ENCODE assay signal across 24 mouse cellular contexts in genomic region chr17:63295471-63295870, GRCm38 (mm10).
DNase-seq lines count a peak whose midpoint lies in the region; ATAC-seq lines count a peak whose summit lies in the region.
"Had no signal": no experiment of that assay in that cellular context is flagged by ENCODE, and none has a peak within 500 bp of the region (broad histone marks: within the 10 kb centered on the region; RNA-seq: fewer than 3 reads in every experiment).

No protein-coding gene starts in this region.

- H3K27me3 ChIP-seq in liver, embryonic 15.5 days = no peaks in the 10 kb centered on the region
- no peaks in the 10 kb centered on the region for H3K27me3 ChIP-seq in liver, embryonic 12.5 days (replicated peaks)
- H3K27me3 ChIP-seq: embryonic facial prominence, embryonic 12.5 days; forebrain, embryonic 13.5 days; heart, embryonic 15.5 days; hindbrain, embryonic 15.5 days had no signal

- peak; percentile 54 for DNase-seq in thymus, postnatal 0 days (ENCODE audit: low spot score)
- DNase-seq in thymus, postnatal 4 days = no peak
- peak; percentile 7 for DNase-seq in induced T-regulatory cell, adult 2 months (ENCODE audit: low read depth)
- DNase-seq in kidney, postnatal 36 days = no peak
- DNase-seq in cerebellum, postnatal 10 days = no peak
- DNase-seq: B cell, adult 2 months; cerebellum, adult 11 months; cerebellum, adult 9-11 months; gastrocnemius, adult 2 months; heart, postnatal 36 days; kidney, adult 9 months; kidney, postnatal 25 days; layer of hippocampus, adult 9-11 months; left cerebral cortex, postnatal 4 days; midbrain, embryonic 14.5 days; thymus, postnatal 25 days had no signal

- no peak overlapping the region for H3K4me3 ChIP-seq in liver, embryonic 15.5 days (replicated peaks)
- H3K4me3 ChIP-seq in liver, embryonic 12.5 days = no peak overlapping the region
- H3K4me3 ChIP-seq: embryonic facial prominence, embryonic 12.5 days; forebrain, embryonic 13.5 days; gastrocnemius, adult 2 months; heart, embryonic 15.5 days; hindbrain, embryonic 15.5 days; myocyte had no signal

- H3K9ac ChIP-seq in liver, embryonic 15.5 days = no peak overlapping the region
- no peak overlapping the region for H3K9ac ChIP-seq in liver, embryonic 12.5 days
- H3K9ac ChIP-seq: embryonic facial prominence, embryonic 12.5 days; forebrain, embryonic 13.5 days; heart, embryonic 15.5 days; hindbrain, embryonic 15.5 days had no signal

- no peaks in the 10 kb centered on the region for H3K36me3 ChIP-seq in liver, embryonic 15.5 days (replicated peaks)
- no peaks in the 10 kb centered on the region for H3K36me3 ChIP-seq in liver, embryonic 12.5 days
- H3K36me3 ChIP-seq: embryonic facial prominence, embryonic 12.5 days; heart, embryonic 15.5 days; hindbrain, embryonic 15.5 days had no signal

- no peak overlapping the region for H3K4me2 ChIP-seq in liver, embryonic 15.5 days
- H3K4me2 ChIP-seq in liver, embryonic 12.5 days = no peak overlapping the region
- H3K4me2 ChIP-seq: embryonic facial prominence, embryonic 12.5 days; forebrain, embryonic 13.5 days; heart, embryonic 15.5 days; hindbrain, embryonic 15.5 days had no signal

- WGBS in liver, embryonic 15.5 days (ENCODE audit: insufficient replicate concordance) = 64% methylated on average over 2 of the region's 2 CpGs
- WGBS in liver, embryonic 12.5 days (ENCODE audit: insufficient replicate concordance) = 62% methylated on average over 2 of the region's 2 CpGs

- peaks cover 4% of the 10 kb centered on the region; the same call in 1 of the 2 replicates for H3K4me1 ChIP-seq in liver, embryonic 15.5 days (replicated peaks)
- no peaks in the 10 kb centered on the region for H3K4me1 ChIP-seq in liver, embryonic 12.5 days
- H3K4me1 ChIP-seq: heart, embryonic 15.5 days; hindbrain, embryonic 15.5 days had no signal

- no peaks in the 10 kb centered on the region for H3K9me3 ChIP-seq in liver, embryonic 15.5 days (replicated peaks)
- H3K9me3 ChIP-seq in liver, embryonic 12.5 days (replicated peaks) = no peaks in the 10 kb centered on the region
- H3K9me3 ChIP-seq: embryonic facial prominence, embryonic 12.5 days; forebrain, embryonic 13.5 days; heart, embryonic 15.5 days; hindbrain, embryonic 15.5 days had no signal

- H3K27ac ChIP-seq in liver, embryonic 15.5 days (replicated peaks) = 0 out of 2 replicates have a peak overlapping the region, but pooled peaks have one; percentile 33
- no peak overlapping the region for H3K27ac ChIP-seq in liver, embryonic 12.5 days
- H3K27ac ChIP-seq: embryonic facial prominence, embryonic 12.5 days; forebrain, embryonic 13.5 days; gastrocnemius, adult 2 months; heart, embryonic 15.5 days; hindbrain, embryonic 15.5 days had no signal

- no peak for ATAC-seq in liver, embryonic 15.5 days (ENCODE audit: insufficient read depth)
- ATAC-seq in liver, embryonic 12.5 days = no peak
- ATAC-seq: forebrain, embryonic 13.5 days; intestine, embryonic 16.5 days had no signal

Comparison
In these comparisons a context has a peak if more than half of its experiments do, and no peak if none do; other contexts are left out.
1. DNase-seq: peak in thymus, postnatal 0 days (single experiment) and induced T-regulatory cell, adult 2 months (single experiment); none in thymus, postnatal 4 days (single experiment), kidney, postnatal 36 days (0 of 2) and cerebellum, postnatal 10 days (0 of 2).